Mouse (Mus musculus): ENCODE measurements around the gene Tmem184b. TPM values are rescaled to one million over a fixed set of nuclear protein-coding genes. Genes with fewer than 3 reads are reported as not detected.

Tmem184b gene
- polyA plus RNA-seq, 1 experiment from 2014 or later, result 63.1 TPM

- Histone ChIP-seq H3K9ac (ENCODE audit: low read depth, low read length) (no peak overlapping the region), H3K4me1 (ENCODE audit: control insufficient read depth, insufficient read depth, low read length) (no peaks in the 10 kb centered on the region), H3K27ac (ENCODE audit: low read depth, low read length) (no peak overlapping the region), H3K4me3 (ENCODE audit: low read length) (no peak overlapping the region), H3K9me3 (ENCODE audit: control insufficient read depth, low read length) (no peaks in the 10 kb centered on the region), H3K27me3 (ENCODE audit: control insufficient read depth, insufficient read depth, low read length) (no peaks in the 10 kb centered on the region), H3K4me2 (replicated peaks; ENCODE audit: low read depth, low read length) (no peak overlapping the region), H3K36me3 (ENCODE audit: control insufficient read depth, insufficient read depth, low read length) (no peaks in the 10 kb centered on the region)
- WGBS, result 69% methylated on average over 10 of the region's 10 CpGs
- no peak for ATAC-seq (ENCODE audit: low FRiP score, low TSS enrichment)
Measured at GRCm38 (mm10) chr15:79411363-79412065, 8.1 kb upstream of the Tmem184b start.

DNA sequence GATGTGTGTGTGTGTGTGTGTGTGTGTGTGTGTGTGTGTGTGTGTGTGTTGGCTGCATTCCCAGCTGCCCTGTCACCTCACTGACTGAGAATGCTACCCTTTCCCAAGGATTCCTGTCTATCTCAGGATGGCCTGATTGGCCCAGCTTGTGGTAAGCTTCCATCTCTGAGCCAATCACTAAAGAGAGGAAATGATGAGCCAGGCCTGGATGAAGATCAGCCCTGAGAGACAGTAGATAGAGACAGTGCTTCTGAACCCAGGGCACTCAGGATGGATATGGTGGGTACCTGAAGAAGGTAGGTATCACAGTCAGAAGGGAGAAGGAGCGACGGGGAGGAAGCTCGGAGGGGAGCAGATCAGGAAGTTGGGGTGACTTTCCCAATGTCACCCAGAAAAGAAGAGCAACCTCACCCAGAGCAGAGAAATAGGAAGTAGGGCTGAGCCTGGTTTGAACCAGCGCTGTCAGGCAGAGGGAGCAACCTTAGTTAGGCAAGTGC, 5.8 kb upstream of the Tmem184b start:
- Histone ChIP-seq H3K4me1 (ENCODE audit: control insufficient read depth, insufficient read depth, low read length) (no peaks in the 10 kb centered on the region), H3K4me2 (replicated peaks; ENCODE audit: low read depth, low read length) (no peak overlapping the region), H3K36me3 (ENCODE audit: control insufficient read depth, insufficient read depth, low read length) (no peaks in the 10 kb centered on the region), H3K9ac (ENCODE audit: low read depth, low read length) (no peak overlapping the region), H3K27me3 (ENCODE audit: control insufficient read depth, insufficient read depth, low read length) (no peaks in the 10 kb centered on the region), H3K27ac (ENCODE audit: low read depth, low read length) (no peak overlapping the region), H3K9me3 (ENCODE audit: control insufficient read depth, low read length) (no peaks in the 10 kb centered on the region), H3K4me3 (ENCODE audit: low read length) (no peak overlapping the region)
- ATAC-seq (ENCODE audit: low FRiP score, low TSS enrichment), result no peak
- 92% methylated on average over 4 of the region's 4 CpGs for WGBS

GRCm38 (mm10) chr15:79406564-79406963, 3.2 kb upstream of the Tmem184b start:
- WGBS, result 86% methylated on average over 4 of the region's 4 CpGs
- ATAC-seq (ENCODE audit: low FRiP score, low TSS enrichment), result no peak
- Histone ChIP-seq H3K36me3 (ENCODE audit: control insufficient read depth, insufficient read depth, low read length) (no peaks in the 10 kb centered on the region), H3K9ac (ENCODE audit: low read depth, low read length) (no peak overlapping the region), H3K9me3 (ENCODE audit: control insufficient read depth, low read length) (no peaks in the 10 kb centered on the region), H3K27me3 (ENCODE audit: control insufficient read depth, insufficient read depth, low read length) (no peaks in the 10 kb centered on the region), H3K4me3 (ENCODE audit: low read length) (no peak overlapping the region), H3K4me2 (replicated peaks; ENCODE audit: low read depth, low read length) (no peak overlapping the region), H3K27ac (ENCODE audit: low read depth, low read length) (no peak overlapping the region), H3K4me1 (ENCODE audit: control insufficient read depth, insufficient read depth, low read length) (peaks cover 9% of the 10 kb centered on the region)

GRCm38 (mm10) chr15:79404277-79404676, 908 bp upstream of the Tmem184b start:
- H3K27ac ChIP-seq (ENCODE audit: low read depth, low read length), result no peak overlapping the region
- no peaks in the 10 kb centered on the region for H3K36me3 ChIP-seq (ENCODE audit: control insufficient read depth, insufficient read depth, low read length)
- H3K4me3 ChIP-seq (ENCODE audit: low read length), result no peak overlapping the region
- WGBS, result 82% methylated on average over 1 of the region's 1 CpGs
- H3K4me2 ChIP-seq (replicated peaks; ENCODE audit: low read depth, low read length), result no peak overlapping the region
- H3K9ac ChIP-seq (ENCODE audit: low read depth, low read length), result no peak overlapping the region
- peaks cover 31% of the 10 kb centered on the region for H3K4me1 ChIP-seq (ENCODE audit: control insufficient read depth, insufficient read depth, low read length)
- H3K27me3 ChIP-seq (ENCODE audit: control insufficient read depth, insufficient read depth, low read length), result no peaks in the 10 kb centered on the region
- ATAC-seq (ENCODE audit: low FRiP score, low TSS enrichment), result no peak
- H3K9me3 ChIP-seq (ENCODE audit: control insufficient read depth, low read length), result no peaks in the 10 kb centered on the region

DNA sequence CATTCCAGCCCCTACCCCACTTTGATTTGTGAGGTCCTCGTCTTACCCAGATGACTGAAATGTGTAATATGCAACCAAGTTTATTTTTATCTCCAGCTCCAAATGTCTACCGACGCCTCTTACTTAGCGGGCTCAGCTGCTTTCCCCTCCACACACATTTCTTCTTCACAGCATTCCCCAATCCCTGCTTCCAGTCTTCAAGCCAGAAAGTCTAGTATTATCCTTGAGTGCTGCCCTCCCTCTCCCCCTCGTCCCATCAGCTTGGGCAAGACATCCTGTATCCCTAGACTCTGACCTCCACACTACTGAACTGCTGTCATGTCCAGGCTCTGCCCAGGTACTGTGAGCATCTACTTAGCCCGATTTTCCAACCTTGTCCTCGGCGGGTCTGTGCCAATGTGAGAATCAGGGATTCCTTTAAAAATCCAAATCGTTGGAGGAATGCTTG, 418 bp upstream of the Tmem184b start:
- Histone ChIP-seq H3K36me3 (ENCODE audit: control insufficient read depth, insufficient read depth, low read length) (no peaks in the 10 kb centered on the region), H3K27ac (ENCODE audit: low read depth, low read length) (no peak overlapping the region), H3K4me2 (replicated peaks; ENCODE audit: low read depth, low read length) (peak overlapping the region; percentile 55), H3K4me1 (ENCODE audit: control insufficient read depth, insufficient read depth, low read length) (peaks cover 32% of the 10 kb centered on the region), H3K9ac (ENCODE audit: low read depth, low read length) (peak overlapping the region; percentile 90), H3K9me3 (ENCODE audit: control insufficient read depth, low read length) (no peaks in the 10 kb centered on the region), H3K27me3 (ENCODE audit: control insufficient read depth, insufficient read depth, low read length) (no peaks in the 10 kb centered on the region), H3K4me3 (ENCODE audit: low read length) (peak overlapping the region; percentile 92)
- WGBS, result 21% methylated on average over 9 of the region's 9 CpGs
- no peak for ATAC-seq (ENCODE audit: low FRiP score, low TSS enrichment)

DNA sequence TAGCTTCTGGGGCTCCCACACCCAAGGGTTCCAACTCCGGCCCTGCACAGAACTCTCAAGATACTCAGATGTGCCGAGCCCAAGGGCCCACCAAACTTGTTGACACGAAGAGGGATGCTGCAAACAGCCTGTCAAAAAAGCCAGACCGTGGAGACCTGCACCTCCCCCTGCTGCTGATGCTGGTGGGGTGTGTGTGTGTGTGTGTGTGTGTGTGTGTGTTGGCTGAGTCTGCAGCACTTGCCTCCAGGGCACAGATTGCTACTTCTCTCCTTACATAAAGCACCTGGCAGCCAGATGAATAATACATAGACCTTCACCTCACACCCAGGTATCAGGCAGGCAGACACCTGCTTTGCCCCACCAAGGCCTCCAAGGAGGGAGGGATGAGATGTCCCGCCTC, 1.2 kb downstream of the Tmem184b start:
- Histone ChIP-seq H3K9ac (ENCODE audit: low read depth, low read length) (peak overlapping the region; percentile 90; the same call in 1 of the 2 replicates), H3K27me3 (ENCODE audit: control insufficient read depth, insufficient read depth, low read length) (no peaks in the 10 kb centered on the region), H3K9me3 (ENCODE audit: control insufficient read depth, low read length) (no peaks in the 10 kb centered on the region), H3K4me1 (ENCODE audit: control insufficient read depth, insufficient read depth, low read length) (peaks cover 39% of the 10 kb centered on the region), H3K4me3 (ENCODE audit: low read length) (peak overlapping the region; percentile 92), H3K27ac (ENCODE audit: low read depth, low read length) (no peak overlapping the region), H3K36me3 (ENCODE audit: control insufficient read depth, insufficient read depth, low read length) (peaks cover 3% of the 10 kb centered on the region; the same call in 1 of the 2 replicates), H3K4me2 (replicated peaks; ENCODE audit: low read depth, low read length) (peak overlapping the region; percentile 55)
- ATAC-seq (ENCODE audit: low FRiP score, low TSS enrichment), result no peak
- WGBS, result 16% methylated on average over 5 of the region's 5 CpGs

GRCm38 (mm10) chr15:79400975-79401365, 2.4 kb downstream of the Tmem184b start:
- H3K36me3 ChIP-seq (ENCODE audit: control insufficient read depth, insufficient read depth, low read length), result peaks cover 7% of the 10 kb centered on the region; the same call in 1 of the 2 replicates
- H3K4me1 ChIP-seq (ENCODE audit: control insufficient read depth, insufficient read depth, low read length), result peaks cover 42% of the 10 kb centered on the region
- ATAC-seq (ENCODE audit: low FRiP score, low TSS enrichment), result no peak
- WGBS, result 49% methylated on average over 7 of the region's 7 CpGs
- H3K4me2 ChIP-seq (replicated peaks; ENCODE audit: low read depth, low read length), result no peak overlapping the region
- no peaks in the 10 kb centered on the region for H3K9me3 ChIP-seq (ENCODE audit: control insufficient read depth, low read length)
- H3K27ac ChIP-seq (ENCODE audit: low read depth, low read length), result peak overlapping the region; percentile 30; the same call in 1 of the 2 replicates
- H3K4me3 ChIP-seq (ENCODE audit: low read length), result peak overlapping the region; percentile 6; the same call in 1 of the 2 replicates
- H3K27me3 ChIP-seq (ENCODE audit: control insufficient read depth, insufficient read depth, low read length), result no peaks in the 10 kb centered on the region
- peak overlapping the region; percentile 20; the same call in 1 of the 2 replicates for H3K9ac ChIP-seq (ENCODE audit: low read depth, low read length)

DNA sequence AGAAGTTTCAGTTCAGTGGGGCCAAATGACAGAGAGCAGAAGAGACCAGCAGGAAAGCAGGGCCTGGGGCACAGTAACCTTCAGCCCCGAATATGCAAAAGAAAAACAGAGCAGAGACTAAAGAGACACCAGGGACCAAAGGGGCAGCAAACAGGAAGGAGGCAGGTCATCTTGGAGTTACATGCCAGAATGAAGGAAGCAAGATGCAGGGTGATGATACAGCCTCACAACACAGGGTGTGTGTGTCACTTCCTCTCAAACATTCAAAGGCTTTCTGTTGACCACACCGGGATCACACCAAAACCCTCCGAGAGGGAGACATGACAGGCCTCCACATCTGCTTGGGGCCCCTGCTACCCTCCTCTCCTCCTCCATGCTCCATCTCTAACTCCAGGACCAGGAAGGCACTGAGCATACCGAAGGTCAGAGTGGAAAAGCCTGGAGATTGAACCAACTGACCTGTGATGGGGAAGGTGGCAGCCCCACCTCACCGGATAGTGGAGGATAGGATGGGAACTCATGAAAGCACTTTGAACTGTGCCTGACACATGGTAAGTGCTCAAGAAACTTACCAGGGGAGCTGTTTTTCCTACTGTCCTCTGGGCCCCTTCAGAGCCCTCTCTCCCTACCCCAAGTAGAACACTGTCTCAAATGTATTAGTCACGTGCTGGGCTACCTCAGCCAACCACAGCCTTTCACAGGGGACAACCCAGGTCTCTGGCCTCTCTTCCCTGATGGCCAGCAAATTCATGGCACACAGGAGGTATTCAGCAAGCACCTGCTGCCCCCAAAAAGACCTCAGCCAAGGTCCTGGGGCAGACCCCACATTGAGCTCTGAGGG, 3.0 kb downstream of the Tmem184b start:
- Histone ChIP-seq H3K9me3 (ENCODE audit: control insufficient read depth, low read length) (no peaks in the 10 kb centered on the region), H3K36me3 (ENCODE audit: control insufficient read depth, insufficient read depth, low read length) (peaks cover 7% of the 10 kb centered on the region; the same call in 1 of the 2 replicates), H3K4me1 (ENCODE audit: control insufficient read depth, insufficient read depth, low read length) (peaks cover 48% of the 10 kb centered on the region), H3K27me3 (ENCODE audit: control insufficient read depth, insufficient read depth, low read length) (no peaks in the 10 kb centered on the region), H3K4me2 (replicated peaks; ENCODE audit: low read depth, low read length) (no peak overlapping the region), H3K27ac (ENCODE audit: low read depth, low read length) (peak overlapping the region; percentile 30; the same call in 1 of the 2 replicates), H3K4me3 (ENCODE audit: low read length) (no peak overlapping the region), H3K9ac (ENCODE audit: low read depth, low read length) (peak overlapping the region; percentile 20; the same call in 1 of the 2 replicates)
- WGBS, result 47% methylated on average over 6 of the region's 6 CpGs
- ATAC-seq (ENCODE audit: low FRiP score, low TSS enrichment), result no peak

Measured in kidney, embryonic 14.5 days (tissue).